Mouse (Mus musculus): ENCODE results near the gene Kri1. TPM values are rescaled to one million over a fixed set of nuclear protein-coding genes. Genes with fewer than 3 reads are reported as not detected.
"Not testable (repeated sequence)": the region's sequence is repeated elsewhere in the genome, so short reads cannot be mapped to it uniquely, and the experiment has no call there.

The Kri1 gene
- polyA plus RNA-seq, 1 experiment = 24.9 TPM

- Histone ChIP-seq H3K4me1 (ENCODE audit: control insufficient read depth, insufficient read depth, low read length) (peaks cover 15% of the 10 kb centered on the region), H3K27ac (ENCODE audit: insufficient read depth, low read length) (no peak overlapping the region), H3K4me3 (ENCODE audit: insufficient read depth, low read length) (no peak overlapping the region)
- TF ChIP-seq POLR2A (IDR thresholded peaks at IDR 0.05; ENCODE audit: low read depth, low read length) (no peak), CTCF (IDR thresholded peaks at IDR 0.05; ENCODE audit: borderline replicate concordance, insufficient read depth, low read length) (no peak)
These were observed 40.3 kb upstream of the Kri1 start for GRCm38 (mm10) chr9:21328041-21328440.

- no peak overlapping the region for H3K4me3 ChIP-seq (ENCODE audit: insufficient read depth, low read length)
- peaks cover 11% of the 10 kb centered on the region for H3K4me1 ChIP-seq (ENCODE audit: control insufficient read depth, insufficient read depth, low read length)
- no peak for TF ChIP-seq CTCF (IDR thresholded peaks at IDR 0.05; ENCODE audit: borderline replicate concordance, insufficient read depth, low read length)
- TF ChIP-seq POLR2A (IDR thresholded peaks at IDR 0.05; ENCODE audit: low read depth, low read length) = no peak
- no peak overlapping the region for H3K27ac ChIP-seq (ENCODE audit: insufficient read depth, low read length)
These were observed 39.8 kb upstream of the Kri1 start for GRCm38 (mm10) chr9:21327569-21327968.

- Histone ChIP-seq H3K4me3 (ENCODE audit: insufficient read depth, low read length) (no peak overlapping the region), H3K27ac (ENCODE audit: insufficient read depth, low read length) (no peak overlapping the region), H3K4me1 (ENCODE audit: control insufficient read depth, insufficient read depth, low read length) (no peaks in the 10 kb centered on the region)
- no peak for TF ChIP-seq CTCF (IDR thresholded peaks at IDR 0.05; ENCODE audit: borderline replicate concordance, insufficient read depth, low read length)
- no peak for TF ChIP-seq POLR2A (IDR thresholded peaks at IDR 0.05; ENCODE audit: low read depth, low read length)
These were observed 36.5 kb upstream of the Kri1 start for GRCm38 (mm10) chr9:21324269-21324668.

GRCm38 (mm10) chr9:21322917-21323297, 35.1 kb upstream of the Kri1 start:
- H3K27ac ChIP-seq (ENCODE audit: insufficient read depth, low read length); H3K4me1 ChIP-seq (ENCODE audit: control insufficient read depth, insufficient read depth, low read length); H3K4me3 ChIP-seq (ENCODE audit: insufficient read depth, low read length): not testable (repeated sequence)

GRCm38 (mm10) chr9:21322211-21322916, 34.6 kb upstream of the Kri1 start:
- Histone ChIP-seq H3K4me1 (ENCODE audit: control insufficient read depth, insufficient read depth, low read length) (no peaks in the 10 kb centered on the region), H3K4me3 (ENCODE audit: insufficient read depth, low read length) (peak overlapping the region; percentile 88), H3K27ac (ENCODE audit: insufficient read depth, low read length) (no peak overlapping the region)
- TF ChIP-seq POLR2A (IDR thresholded peaks at IDR 0.05; ENCODE audit: low read depth, low read length) (no peak), CTCF (IDR thresholded peaks at IDR 0.05; ENCODE audit: borderline replicate concordance, insufficient read depth, low read length) (no peak)

- no peak for TF ChIP-seq CTCF (IDR thresholded peaks at IDR 0.05; ENCODE audit: borderline replicate concordance, insufficient read depth, low read length)
- Histone ChIP-seq H3K4me1 (ENCODE audit: control insufficient read depth, insufficient read depth, low read length) (no peaks in the 10 kb centered on the region), H3K27ac (ENCODE audit: insufficient read depth, low read length) (0 out of 2 replicates have a peak overlapping the region, but pooled peaks have one; percentile 4), H3K4me3 (ENCODE audit: insufficient read depth, low read length) (peak overlapping the region; percentile 88)
These were observed 33.7 kb upstream of the Kri1 start for GRCm38 (mm10) chr9:21321513-21321835.

GRCm38 (mm10) chr9:21320619-21321512, 33.1 kb upstream of the Kri1 start, which contains the start of gene Slc44a2:
Slc44a2 (plus strand) TSS chr9:21320698.
- Histone ChIP-seq H3K4me1 (ENCODE audit: control insufficient read depth, insufficient read depth, low read length) (no peaks in the 10 kb centered on the region), H3K27ac (ENCODE audit: insufficient read depth, low read length) (0 out of 2 replicates have a peak within 1 kb of the TSS, but pooled peaks have one; percentile 4), H3K4me3 (ENCODE audit: insufficient read depth, low read length) (peak within 1 kb of the TSS; percentile 88)
- peak; percentile 84 for TF ChIP-seq POLR2A (IDR thresholded peaks at IDR 0.05; ENCODE audit: low read depth, low read length)
- TF ChIP-seq CTCF (IDR thresholded peaks at IDR 0.05; ENCODE audit: borderline replicate concordance, insufficient read depth, low read length) = no peak

GRCm38 (mm10) chr9:21320280-21320618, 32.5 kb upstream of the Kri1 start:
- Histone ChIP-seq H3K4me1 (ENCODE audit: control insufficient read depth, insufficient read depth, low read length) (no peaks in the 10 kb centered on the region), H3K4me3 (ENCODE audit: insufficient read depth, low read length) (no peak overlapping the region), H3K27ac (ENCODE audit: insufficient read depth, low read length) (no peak overlapping the region)
- TF ChIP-seq POLR2A (IDR thresholded peaks at IDR 0.05; ENCODE audit: low read depth, low read length) = no peak

GRCm38 (mm10) chr9:21319503-21319902, 31.7 kb upstream of the Kri1 start:
- H3K27ac ChIP-seq (ENCODE audit: insufficient read depth, low read length) = no peak overlapping the region

GRCm38 (mm10) chr9:21318792-21319191, 31.0 kb upstream of the Kri1 start:
- no peak overlapping the region for H3K27ac ChIP-seq (ENCODE audit: insufficient read depth, low read length)
- TF ChIP-seq POLR2A (IDR thresholded peaks at IDR 0.05; ENCODE audit: low read depth, low read length) (no peak), CTCF (IDR thresholded peaks at IDR 0.05; ENCODE audit: borderline replicate concordance, insufficient read depth, low read length) (no peak)
- no peak overlapping the region for H3K4me3 ChIP-seq (ENCODE audit: insufficient read depth, low read length)
- H3K4me1 ChIP-seq (ENCODE audit: control insufficient read depth, insufficient read depth, low read length) = no peaks in the 10 kb centered on the region

More at GRCm38 (mm10) chr9:21319503-21319902, 31.7 kb upstream of the Kri1 start:
- no peak overlapping the region for H3K4me3 ChIP-seq (ENCODE audit: insufficient read depth, low read length)
- TF ChIP-seq CTCF (IDR thresholded peaks at IDR 0.05; ENCODE audit: borderline replicate concordance, insufficient read depth, low read length) (no peak), POLR2A (IDR thresholded peaks at IDR 0.05; ENCODE audit: low read depth, low read length) (no peak)
- H3K4me1 ChIP-seq (ENCODE audit: control insufficient read depth, insufficient read depth, low read length) = no peaks in the 10 kb centered on the region
